Mouse (Mus musculus): ENCODE measurements around the gene Daam1. TPM values are rescaled to one million over a fixed set of nuclear protein-coding genes. Genes with fewer than 3 reads are reported as not detected.
A peak's percentile ranks its signal among the peaks of the same experiment; 100 is the strongest.

The Daam1 gene
- 10 to 100 TPM; 62.2 to 67.0 (median 64.0) TPM for total RNA-seq (2022)

DNA sequence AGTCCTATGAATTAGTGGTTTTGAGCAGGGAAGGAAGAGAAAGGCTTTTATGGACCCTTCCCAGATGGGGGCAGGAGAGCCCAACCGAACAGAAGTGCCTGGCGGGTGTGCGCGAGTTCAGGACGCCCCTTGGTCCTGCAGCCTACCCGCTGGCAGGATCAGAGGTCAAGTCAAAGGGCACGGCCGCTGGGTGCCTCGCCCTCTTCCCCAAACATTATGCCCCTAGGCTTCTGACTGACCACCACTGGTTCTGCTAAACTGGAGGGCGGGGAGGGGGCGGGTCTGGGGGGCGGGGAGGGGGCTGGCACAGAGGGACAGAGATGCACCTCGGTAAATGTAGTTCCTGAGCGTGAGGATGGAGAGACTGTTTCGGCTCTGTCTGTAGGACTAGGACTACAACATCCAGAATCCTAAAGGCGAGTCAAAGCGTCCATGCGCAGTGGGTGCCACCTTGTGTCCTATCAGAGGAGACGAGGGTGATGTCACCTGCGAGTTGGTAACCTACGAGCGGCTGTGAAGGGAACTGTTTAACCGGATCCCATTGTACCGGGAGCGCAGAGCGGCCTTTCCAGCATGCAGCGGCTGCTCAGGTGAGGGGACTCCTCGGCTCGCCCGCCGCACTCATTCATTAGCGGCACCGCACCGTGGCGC is at the start of gene Daam1:
Gene Daam1, plus strand, starts transcription at position 472 of the 651 bp plus-strand sequence.
- peak; percentile 96 to 98 for DNase-seq (ENCODE audit: low spot score in 2 of 2)

DNA sequence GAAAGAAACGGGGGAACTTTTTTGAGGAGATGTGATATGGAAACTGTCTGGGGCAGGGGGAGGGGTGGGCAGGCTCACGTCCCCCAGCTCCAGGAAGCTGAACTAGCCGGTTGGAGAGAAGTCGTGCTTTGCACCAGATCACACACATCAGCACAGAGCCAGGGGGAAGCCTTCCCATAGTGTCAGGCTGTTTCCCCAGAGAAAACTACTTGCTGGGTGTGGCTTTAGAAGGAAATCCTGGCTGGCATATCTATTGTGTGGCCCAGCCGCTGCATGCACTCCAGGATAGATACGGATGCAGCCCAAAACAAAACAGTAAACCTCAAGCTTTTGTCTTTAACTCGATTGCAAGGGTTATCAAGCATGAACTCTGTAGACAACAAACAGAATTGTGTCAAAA is 49.7 kb upstream of the Daam1 start:
- DNase-seq (ENCODE audit: low spot score in 2 of 2), result no peak

DNA sequence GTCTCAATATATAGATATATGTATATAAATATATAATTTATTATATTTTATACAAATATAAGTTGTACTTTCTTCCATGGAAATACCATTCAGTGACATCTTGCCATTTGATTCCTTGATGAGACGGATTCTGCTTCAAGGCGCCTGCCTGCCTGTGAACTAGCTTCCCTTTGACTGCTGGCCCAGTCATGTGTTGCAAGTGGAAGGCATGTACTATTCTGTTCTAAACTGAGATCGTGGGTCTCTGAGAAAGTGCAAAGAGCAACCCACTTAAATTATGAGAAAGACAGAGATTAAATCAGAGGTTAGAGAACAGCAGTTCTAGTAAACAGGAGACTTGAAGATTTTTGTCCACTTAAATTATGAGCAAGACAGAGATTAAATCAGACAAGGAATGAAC is 46.9 kb upstream of the Daam1 start:
- no peak for DNase-seq (ENCODE audit: low spot score in 2 of 2)

DNA sequence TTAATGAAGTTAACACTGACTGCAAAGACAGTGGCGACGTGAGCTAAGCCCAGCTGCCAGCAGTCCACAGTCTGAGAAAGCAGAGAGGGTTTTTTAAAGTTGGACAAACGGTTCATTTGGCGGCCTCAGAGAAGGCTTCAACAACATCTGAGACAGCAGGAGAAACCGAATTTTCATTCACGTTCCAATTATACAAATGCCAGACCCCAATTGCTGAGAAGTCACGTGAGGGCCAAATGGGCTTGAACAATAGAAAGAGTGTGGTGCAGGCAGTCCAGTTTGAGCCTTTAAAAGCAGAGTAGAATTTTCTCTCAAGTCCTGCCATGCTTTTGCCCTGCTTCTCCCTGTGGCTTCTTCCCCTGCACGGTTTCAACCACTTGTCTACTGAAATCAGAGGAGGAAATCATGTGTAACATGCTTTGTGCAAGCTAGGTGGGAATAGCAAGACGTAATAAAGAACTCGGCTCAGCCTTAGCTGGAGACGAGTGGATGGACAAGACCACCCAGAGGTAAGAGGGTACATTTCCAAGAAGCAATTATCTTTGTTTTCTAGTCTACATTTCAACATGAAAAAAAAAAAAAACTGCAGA is 46.1 kb upstream of the Daam1 start:
- no peak for DNase-seq (ENCODE audit: low spot score in 2 of 2)

- no peak for DNase-seq (ENCODE audit: low spot score in 2 of 2)
Measured at GRCm38 (mm10) chr12:71786521-71786920, 44.4 kb upstream of the Daam1 start.

GRCm38 (mm10) chr12:71788791-71789190 is 42.1 kb upstream of the Daam1 start:
- DNase-seq (ENCODE audit: low spot score in 2 of 2), result no peak

- DNase-seq (ENCODE audit: low spot score in 2 of 2), result no peak
Measured at GRCm38 (mm10) chr12:71790581-71790980, 40.3 kb upstream of the Daam1 start.

- DNase-seq (ENCODE audit: low spot score in 2 of 2), result no peak
Measured at GRCm38 (mm10) chr12:71793114-71793513, 37.8 kb upstream of the Daam1 start.

GRCm38 (mm10) chr12:71795626-71796025 is 35.3 kb upstream of the Daam1 start:
- no peak for DNase-seq (ENCODE audit: low spot score in 2 of 2)

GRCm38 (mm10) chr12:71796517-71796916 is 34.4 kb upstream of the Daam1 start:
- no peak for DNase-seq (ENCODE audit: low spot score in 2 of 2)

GRCm38 (mm10) chr12:71807306-71807705 is 23.6 kb upstream of the Daam1 start:
- DNase-seq (ENCODE audit: low spot score in 2 of 2), result peak in 1 of 2 experiments; percentile 9

DNA sequence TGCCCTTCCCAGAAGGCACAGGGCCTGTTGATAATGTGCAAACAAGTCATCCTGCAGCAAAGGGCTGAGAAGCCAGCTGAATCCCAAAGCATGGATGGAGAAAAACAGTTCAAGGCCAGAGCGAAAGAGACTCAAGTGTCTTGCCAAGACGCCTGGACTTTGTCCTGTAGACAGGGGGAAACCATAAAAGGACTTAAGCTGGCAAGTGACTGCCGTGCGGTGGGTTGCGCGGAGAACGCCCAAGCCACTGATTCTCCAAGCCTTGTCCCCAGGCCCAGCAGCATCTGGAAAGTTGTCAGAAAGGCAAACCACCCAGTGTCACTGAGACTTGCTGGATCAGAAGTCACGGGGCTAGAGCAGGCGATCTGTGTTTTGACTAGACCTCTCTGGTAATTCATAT is 22.2 kb upstream of the Daam1 start:
- no peak for DNase-seq (ENCODE audit: low spot score in 2 of 2)

DNA sequence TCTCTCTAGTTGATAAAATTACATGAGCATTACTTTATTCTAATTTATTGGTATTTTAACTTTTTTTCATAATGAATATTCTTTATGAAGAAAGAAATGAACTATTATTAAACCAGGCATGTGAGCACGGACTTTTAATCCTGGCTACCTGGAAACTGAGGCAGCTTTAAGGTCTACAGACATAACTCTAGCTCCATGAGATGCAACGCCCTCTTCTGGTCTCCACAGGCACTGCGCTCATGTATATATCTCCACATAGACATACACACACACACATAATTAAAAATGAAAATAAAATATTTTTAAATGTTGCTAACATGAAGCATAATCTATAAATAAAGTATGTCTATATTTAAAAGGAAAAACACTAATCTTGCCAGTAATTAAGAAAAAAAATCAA is 21.3 kb upstream of the Daam1 start:
- no peak for DNase-seq (ENCODE audit: low spot score in 2 of 2)

GRCm38 (mm10) chr12:71812567-71812966 is 18.3 kb upstream of the Daam1 start:
- DNase-seq (ENCODE audit: low spot score in 2 of 2), result no peak

- DNase-seq (ENCODE audit: low spot score in 2 of 2), result no peak
Measured at GRCm38 (mm10) chr12:71813251-71813650, 17.6 kb upstream of the Daam1 start.

GRCm38 (mm10) chr12:71813761-71814160 is 17.1 kb upstream of the Daam1 start:
- no peak for DNase-seq (ENCODE audit: low spot score in 2 of 2)

DNA sequence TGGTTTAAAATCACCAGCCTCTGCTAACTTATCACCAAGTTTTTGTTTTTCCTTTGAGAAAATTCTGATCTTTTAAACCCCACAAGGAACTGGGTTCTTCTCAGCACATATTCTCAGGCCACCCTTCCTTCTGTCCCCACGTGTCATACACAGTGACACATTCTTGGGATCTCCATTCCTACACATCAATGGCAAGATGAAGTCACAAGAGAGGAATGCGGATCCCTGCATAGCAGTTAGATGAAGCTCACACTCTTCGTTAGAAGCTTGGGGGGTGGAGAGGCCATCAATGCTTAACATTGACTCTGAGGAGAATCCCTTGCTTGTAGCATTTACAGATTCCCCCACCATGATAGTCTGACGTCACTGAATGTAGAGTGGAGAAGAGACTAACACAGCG is 10.8 kb upstream of the Daam1 start:
- DNase-seq (ENCODE audit: low spot score in 2 of 2), result no peak

DNA sequence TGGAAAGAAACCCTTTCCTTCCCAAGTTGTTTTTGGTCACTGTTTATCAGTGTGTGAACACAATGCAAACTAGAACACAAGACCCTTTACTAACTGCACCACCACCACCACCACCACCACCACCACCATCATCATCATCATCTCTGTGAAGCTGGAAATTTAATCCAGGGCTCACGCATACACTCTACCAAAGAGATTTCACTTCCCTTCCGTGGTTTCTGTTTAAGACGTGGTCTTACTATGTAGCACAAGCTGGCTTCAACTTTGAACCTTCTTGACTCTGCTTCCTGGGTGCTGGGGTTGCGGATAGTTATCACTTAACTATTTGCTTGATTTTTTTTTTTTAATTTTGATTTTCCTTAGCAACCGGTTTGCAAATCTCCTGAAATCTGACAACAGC is 9.6 kb upstream of the Daam1 start:
- no peak for DNase-seq (ENCODE audit: low spot score in 2 of 2)

GRCm38 (mm10) chr12:71821743-71822142 is 9.1 kb upstream of the Daam1 start:
- no peak for DNase-seq (ENCODE audit: low spot score in 2 of 2)

DNA sequence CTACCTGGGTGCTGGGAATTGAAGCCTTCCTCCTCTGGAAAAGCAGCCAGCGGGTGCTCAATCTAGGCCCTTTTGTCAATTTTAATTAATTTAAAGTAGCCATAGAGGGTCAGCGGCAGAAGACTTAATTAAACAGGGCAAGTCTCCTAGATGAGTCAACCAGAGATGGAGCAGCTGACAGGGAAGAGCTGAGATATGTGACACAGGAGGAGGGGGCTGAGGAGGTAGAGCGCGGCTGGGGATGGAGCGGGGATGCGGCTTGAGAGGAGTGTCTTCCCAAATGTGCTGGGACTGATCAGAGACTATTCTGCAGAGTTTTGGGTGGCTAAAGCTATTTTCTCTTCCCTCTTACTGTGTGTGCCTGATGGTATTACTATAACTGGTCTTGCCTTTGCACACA is 6.0 kb upstream of the Daam1 start:
- DNase-seq (ENCODE audit: low spot score in 2 of 2), result no peak

DNA sequence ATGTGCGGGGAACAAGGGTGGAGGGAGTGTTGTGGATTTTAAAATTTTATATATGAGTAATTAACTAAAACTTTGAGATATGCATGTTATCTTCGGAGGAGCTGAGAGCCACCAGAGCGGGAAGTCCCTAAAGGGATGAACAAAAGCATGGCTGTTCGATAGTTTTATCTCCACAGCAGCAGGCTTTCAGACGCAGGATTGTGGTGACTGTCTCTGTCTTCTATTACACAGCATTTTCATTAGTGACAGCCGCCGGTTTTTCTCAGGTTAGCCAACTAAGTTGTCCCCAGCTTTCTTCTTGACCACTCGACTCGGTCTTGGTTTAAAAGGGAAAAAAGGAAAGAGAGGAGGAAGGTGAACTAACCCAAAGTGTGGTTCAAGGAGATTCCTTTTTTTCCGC is 739 bp upstream of the Daam1 start:
- no peak for DNase-seq (ENCODE audit: low spot score in 2 of 2)

DNA sequence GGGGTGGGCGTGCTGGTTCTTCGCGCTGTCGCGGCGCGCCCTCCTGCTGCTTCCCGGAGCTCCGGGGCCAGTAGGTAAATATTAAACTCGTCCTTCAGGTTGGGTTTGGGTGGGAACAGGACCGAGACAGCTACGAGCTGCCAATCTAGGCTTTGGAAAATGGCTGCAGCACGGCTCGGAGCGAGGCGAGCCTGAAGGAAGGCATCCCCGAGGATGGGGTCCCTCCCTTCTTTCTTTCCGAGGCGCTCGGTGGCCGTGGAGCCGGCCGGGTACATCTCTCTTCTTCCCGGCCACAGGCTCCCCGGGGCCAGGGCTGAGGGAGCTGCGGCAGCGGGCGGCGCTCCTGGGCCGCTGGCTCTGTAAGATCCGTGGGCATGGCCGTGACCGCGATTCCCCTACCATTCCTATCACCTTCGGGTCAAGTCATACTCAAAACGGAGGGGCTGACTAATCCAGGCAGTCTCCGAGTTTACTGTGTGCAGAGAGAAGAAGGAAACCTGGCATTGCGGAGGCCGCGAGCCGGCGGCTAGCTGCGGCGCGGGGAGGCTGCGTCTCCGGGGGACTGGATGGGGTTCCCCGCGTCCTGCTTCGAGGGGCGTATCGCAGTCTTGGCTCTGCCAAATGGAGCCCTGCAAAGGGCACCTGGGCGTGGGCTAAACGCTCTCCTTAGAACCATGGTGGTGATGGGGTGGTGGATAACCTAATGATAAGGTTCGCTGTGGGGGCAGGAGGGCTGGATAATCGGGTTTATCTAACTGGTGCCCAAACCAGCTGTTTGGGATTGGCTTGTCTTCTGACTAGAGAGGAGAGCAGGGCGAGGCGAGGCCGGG is 595 bp downstream of the Daam1 start:
- peak in 1 of 2 experiments; percentile 51 for DNase-seq (ENCODE audit: low spot score in 2 of 2)

DNA sequence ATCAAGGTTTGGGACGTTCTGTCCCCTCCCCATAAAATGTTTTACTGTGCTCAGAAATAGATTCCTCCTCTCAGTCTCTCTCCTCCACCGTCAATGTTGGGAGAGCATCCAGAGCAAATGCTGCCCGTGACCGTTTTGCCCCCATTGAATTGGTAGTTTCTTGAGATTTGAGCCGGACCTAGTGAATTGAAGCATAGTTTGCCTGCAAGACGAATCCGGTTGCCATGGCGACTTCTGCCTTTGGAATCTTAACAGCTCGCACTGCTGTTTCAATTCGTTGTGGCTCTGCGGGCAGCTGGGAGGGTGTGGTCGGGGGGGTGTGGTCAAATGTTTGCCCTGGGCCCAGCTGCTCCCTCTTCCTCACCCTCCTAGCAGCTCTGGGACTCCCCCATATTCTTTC is 1.3 kb downstream of the Daam1 start:
- DNase-seq (ENCODE audit: low spot score in 2 of 2), result peak; percentile 70 to 77
